Mouse (Mus musculus) hematopoietic stem cell, adult 5-6 weeks (primary cell): ENCODE data around the gene Wipf1. TPM values are rescaled to one million over a fixed set of nuclear protein-coding genes. Genes with fewer than 3 reads are reported as not detected.
"Not testable (repeated sequence)": the region's sequence is repeated elsewhere in the genome, so short reads cannot be mapped to it uniquely, and the experiment has no call there.

Experiments used
- ATAC-seq, 2 experiments: fragments of 125-278 bp in 1 of 2; replicated peaks in 1 of 2; 2 replicates each; pipeline ENCODE4 v1.8.0; 2016 to 2017; ENCODE audit warnings: inconsistent platforms in 2 of 2, mild to moderate bottlenecking in 2 of 2, moderate number of reproducible peaks in 2 of 2, low read depth in 1 of 2, moderate TSS enrichment in 1 of 2; ENCODE audit not compliant: low FRiP score in 2 of 2, poor library complexity in 2 of 2, severe bottlenecking in 2 of 2, insufficient read depth in 1 of 2, low TSS enrichment in 1 of 2
- total RNA-seq: library from RNA; stranded (forward); fragments of 172-1452, 232-1000 nt; gene quantifications from 2 replicates; pipeline ENCODE4 v1.2.3, GENCODE M21; 2017

The Wipf1 gene
- 18.8 and 24.3 TPM in 2 replicates for total RNA-seq

DNA sequence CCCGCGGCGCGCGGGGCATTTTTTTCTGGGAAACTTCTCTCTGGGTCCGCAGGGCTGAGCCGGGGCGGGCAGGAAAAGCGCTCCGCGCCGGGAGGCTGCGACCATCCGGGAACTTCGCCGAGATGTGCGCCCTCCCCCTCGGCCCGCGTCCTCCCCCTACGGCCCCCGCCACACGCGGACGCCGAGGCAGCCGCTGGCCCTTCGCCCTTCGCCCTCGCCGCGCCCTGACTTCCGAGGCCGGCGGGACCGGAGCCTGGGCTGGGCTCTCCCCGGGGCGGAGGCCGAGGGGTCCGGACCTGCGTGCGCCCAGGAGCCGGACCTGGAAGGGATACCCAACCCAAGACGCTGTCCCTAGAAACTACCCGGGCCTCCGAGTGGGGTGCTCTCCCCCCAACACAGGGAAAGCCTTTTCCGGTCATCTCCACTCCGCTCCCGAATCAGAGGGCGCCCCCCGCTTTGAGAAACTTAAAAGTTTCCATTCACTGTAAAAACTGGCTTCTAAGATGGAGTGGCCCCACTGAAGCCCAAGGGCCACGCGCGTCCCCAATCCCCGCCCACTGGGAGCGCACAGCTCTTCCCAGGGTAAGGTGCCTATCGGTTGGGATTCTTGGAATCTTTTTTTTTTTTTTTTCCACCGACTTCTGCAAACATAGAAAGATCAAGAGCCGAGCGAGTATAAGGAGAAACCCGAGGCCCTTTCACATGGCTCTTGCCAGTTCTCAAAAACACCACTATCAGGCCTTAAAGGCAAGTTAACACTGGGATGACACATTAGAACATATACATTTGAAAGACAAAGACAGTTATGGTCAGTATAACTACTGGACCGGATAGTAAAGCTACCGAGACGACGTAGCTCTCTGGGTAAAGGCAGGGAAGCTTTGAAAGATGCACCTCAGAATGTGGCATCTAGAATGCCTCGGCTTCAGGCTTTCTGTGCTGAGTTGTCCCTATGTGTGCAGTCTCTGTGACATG, at the start of gene Wipf1:
Wipf1 (minus strand) TSS at position 379 of the 975 bp plus-strand sequence.
- no peak for ATAC-seq

DNA sequence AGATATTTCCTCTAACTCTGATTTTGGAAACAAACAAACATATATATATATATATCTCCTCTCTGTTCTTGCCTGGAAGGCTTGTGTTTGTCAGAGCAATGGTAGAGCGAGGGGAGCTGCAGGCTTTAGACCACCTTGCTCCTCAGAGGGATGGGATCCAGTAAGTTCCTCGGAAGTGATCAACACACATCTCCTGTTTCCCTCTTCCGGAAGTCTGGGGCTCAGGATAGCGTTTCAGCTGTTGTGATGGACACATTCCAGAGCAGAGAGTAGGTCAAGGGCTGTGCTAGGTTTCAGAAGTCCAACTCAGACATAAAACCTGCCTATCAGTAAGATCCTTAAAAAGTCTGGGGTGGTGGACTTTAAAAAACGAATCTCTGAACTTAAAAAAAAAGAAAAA, 49.6 kb upstream of the Wipf1 start:
- ATAC-seq: no peak

DNA sequence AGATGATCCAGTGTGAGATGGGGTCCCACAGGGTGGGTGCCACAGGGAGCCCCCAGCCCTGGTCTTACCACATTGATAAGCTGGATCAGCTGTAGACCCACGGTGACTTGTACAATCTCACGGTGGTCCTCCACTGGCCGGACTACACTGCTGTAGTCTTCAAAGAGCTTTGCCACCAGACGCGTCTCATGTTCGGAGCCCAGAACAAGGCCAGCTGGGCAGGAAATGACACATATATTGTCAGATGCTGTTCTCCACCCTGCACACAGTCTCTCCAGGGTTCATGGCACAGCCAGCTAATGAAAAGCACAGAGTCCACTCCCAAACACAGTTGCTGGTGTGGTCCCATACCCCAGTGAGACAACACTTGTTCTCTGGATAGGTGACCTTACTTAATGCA, 44.9 kb upstream of the Wipf1 start:
- ATAC-seq: no peak

- no peak for ATAC-seq
These were observed 44.0 kb upstream of the Wipf1 start for GRCm38 (mm10) chr2:73573556-73573955.

DNA sequence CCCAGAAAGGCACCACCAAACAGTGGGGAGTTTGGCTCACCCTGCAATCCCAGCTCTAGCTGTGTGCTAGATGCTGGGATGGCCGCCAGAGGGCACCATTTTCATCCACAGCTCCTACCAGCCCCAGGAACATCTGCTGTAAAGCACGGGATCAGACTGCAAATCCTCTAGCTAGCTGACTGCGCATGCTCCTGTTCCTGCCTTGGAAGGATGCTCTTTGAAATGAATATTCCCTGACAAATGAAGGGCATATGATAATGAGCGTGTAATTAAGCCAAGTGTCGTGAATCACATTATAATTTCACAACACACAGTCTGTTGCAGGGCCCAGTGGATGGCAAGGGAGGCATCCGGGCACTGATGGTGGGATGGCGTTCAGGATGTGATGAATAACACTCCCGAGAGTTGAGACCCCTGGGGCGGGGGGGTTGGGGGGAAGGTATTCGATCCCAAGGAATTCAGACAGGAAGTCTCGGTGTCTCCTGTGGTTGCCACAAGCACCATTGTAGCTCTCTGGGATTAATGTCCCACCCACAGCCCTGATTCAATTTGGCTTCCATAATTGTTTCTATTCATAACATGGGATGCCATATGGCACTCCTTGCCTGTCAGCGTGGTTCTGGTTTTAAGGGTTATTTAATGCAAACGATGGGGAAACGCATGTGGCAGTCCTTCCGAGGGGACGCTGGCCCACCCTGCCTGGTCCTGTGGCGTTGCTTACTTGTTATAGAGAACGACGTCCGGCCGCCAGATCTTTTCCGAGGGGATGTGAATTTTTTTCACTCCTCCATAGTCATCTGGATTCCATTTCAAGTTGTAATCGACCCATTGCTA, 43.2 kb upstream of the Wipf1 start:
- peak; percentile 43 to 75; a peak in 3 of 4 replicates for ATAC-seq

GRCm38 (mm10) chr2:73571901-73572300, 42.4 kb upstream of the Wipf1 start:
- ATAC-seq: no peak

DNA sequence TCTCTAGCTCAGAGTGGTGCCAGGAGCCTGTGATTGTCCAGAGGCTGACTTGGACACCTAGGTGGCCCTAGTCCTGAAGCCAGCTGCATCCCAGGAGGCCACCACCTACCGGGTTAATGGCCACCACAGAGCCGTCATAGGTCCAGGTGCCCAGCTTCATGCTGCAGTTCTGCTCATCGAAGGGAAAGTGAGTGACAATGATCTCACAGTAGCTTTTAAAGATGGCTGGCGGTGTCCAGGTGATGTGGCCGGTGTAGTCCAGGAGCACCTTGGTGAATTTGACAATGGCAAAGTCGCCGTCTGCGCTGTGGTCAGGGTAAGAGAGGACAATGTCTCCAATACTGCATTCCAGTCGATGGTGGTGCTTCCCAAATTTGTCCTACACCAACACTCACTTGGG, 41.8 kb upstream of the Wipf1 start:
- ATAC-seq: no peak

DNA sequence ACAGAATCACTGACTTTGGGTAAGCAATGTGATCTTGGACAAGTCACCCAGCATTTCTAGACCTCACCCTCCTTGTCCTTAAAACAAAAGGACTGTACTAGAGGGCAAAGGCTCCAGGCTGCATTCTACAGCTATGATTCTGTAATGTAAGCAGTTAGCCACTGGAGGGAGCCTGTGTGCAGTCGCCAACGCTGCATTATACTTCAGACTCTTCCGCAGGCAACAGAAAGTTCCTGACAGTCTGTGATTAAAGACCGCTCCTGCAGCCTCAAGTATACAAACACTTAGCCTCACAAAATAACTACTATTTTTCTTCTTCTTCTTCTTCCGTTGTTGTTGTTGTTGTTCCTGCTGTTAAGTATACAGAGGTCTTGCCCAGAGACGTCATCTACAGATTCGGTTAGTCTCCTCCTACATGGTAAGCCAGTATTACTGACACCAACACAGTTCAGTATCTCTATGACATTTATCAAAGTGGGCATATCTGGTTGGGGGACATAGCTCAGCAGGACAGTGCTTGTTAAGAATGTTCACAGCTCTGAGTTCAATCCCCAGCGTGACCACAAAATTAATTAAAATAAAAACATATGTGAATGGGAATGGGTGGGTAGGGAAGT, 37.6 kb upstream of the Wipf1 start:
- ATAC-seq: peak; percentile 82 to 95

DNA sequence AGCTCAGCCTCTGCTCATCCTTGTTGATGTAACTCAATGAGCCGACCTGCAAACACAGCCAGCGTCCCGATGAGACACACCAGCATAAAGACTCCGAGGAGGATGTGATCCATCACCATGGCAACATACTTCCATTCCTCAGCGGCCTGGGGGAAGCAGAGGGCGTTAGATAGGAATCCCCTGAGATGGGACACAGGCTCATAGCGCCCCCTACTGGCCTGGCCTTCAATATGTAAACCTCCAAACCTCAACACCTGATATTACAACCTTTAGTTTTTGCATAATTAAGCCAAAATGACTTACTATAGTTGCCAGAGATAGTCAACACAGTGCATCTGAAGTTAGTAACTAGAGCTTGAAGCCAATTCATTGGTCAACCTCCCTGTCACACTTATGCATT, 36.6 kb upstream of the Wipf1 start:
- ATAC-seq: 0 out of 4 replicates have a peak, but pooled peaks of 1 of the 2 experiments have one; percentile 9

DNA sequence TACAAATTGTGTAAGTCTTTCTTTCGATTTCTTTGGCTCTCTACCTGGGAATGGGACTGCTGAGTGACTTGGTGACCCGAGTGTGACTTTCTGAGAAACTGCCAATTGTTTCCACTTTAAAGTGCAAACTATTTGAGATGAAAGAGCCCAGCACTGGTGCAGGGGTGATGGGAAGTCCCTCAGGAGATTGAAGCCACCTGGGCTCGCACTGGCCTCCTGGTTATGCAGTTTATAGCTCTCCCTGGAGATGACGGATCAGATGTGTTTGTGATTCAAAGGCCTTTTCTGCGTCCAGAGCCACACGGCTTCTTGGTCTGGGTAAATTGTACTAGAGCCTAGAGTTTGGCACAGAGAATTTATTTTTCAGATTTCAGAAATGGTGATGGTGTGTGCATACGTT, 34.2 kb upstream of the Wipf1 start:
- no peak for ATAC-seq

DNA sequence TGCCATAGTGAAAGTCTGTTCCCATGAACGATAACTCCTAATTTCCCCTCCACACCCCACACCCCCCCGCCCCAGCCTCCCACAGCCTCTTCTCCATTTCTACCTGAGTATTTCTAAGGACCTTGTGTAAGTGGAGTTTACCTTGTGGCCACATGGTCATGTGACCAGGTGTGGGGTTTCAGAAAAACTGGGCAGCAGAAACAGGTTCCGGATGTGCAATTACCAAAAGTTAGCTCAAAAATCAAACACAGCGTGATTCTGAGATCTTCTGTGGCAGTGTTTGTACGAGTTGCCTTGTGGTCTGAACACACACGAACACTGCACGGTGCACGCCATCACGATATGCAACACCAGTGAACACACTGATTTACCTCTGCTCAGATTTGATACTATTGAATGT, 33.1 kb upstream of the Wipf1 start:
- no peak for ATAC-seq

GRCm38 (mm10) chr2:73561665-73562063, 32.1 kb upstream of the Wipf1 start:
- ATAC-seq: peak; percentile 27 to 74; a peak in 3 of 4 replicates

GRCm38 (mm10) chr2:73560899-73561664, 31.5 kb upstream of the Wipf1 start:
- ATAC-seq: peak in 1 of 2 experiments; percentile 36; a peak in 1 of 4 replicates

DNA sequence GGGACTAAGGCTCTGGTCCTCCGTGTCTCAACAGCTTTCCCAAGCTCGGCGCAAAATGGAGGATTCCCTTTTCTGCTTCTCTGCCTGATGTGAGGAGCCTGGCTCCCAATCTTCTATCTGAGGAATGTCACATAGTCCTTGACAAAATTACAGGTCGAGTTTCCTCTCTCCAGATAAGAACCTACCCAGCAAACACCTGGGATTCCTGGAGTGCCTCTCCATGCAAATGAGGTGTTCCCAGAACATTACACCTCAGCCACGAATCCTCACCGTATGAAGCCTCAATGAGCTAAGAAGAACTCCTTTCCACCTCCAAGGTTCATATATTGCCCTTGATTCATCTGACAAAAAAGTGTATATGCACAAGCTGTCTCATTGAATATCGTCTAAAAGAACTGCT, 30.9 kb upstream of the Wipf1 start:
- no peak for ATAC-seq

DNA sequence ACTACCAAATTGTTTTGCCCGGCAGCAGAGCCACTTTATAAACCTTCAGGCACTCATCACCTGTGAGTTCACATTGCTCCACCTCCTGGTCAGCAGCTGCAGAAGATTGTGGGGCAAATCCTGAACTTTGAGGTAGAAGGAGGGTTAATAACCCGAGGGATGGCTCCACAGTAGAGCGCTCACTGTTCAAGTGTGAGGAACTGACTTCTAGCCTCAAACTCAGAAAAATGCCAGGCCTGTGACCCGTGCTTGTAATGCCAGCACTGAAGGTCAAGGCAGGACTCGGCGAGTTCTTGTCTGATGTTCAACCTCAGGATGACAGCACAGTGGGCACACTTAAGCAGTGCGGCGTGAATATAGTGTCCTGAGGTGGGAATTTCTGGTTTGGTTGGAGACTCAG, 28.4 kb upstream of the Wipf1 start:
- ATAC-seq: no peak

GRCm38 (mm10) chr2:73557061-73557460, 27.5 kb upstream of the Wipf1 start:
- ATAC-seq: not testable (repeated sequence)

GRCm38 (mm10) chr2:73554389-73554788, 24.9 kb upstream of the Wipf1 start:
- ATAC-seq: peak in 1 of 2 experiments; percentile 36; a peak in 1 of 4 replicates
